Mouse (Mus musculus) mesoderm, embryonic 11.5 days (tissue): ENCODE data around the gene Mllt1.
A peak's percentile ranks its signal among the peaks of the same experiment; 100 is the strongest.

Experiments
- DNase-seq: peaks from one replicate; pipeline ENCODE4 v3.0.0-alpha.2; 2012; ENCODE audit warnings: low read depth, low spot score

Mllt1 gene

DNA sequence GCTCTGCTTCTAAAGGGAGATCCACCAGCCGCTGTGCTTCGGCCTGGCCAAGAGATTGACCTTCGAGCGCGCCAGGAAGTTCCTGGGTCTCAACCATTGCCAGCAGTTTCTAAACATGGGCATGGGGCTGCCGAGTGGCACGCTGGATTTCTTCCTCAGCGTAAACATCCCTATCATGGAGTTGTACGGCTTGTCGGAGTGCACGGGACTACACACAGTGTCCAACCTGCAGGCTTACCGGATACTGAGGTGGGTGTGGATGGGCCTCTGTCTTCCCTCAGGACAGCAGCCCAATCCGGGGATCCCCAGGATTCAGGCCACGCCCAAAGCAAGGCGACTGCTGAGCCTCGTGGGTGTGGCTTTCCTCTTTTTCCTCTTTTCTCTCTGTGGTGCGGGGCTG is 51.6 kb downstream of the Mllt1 start:
- DNase-seq, result no peak

DNA sequence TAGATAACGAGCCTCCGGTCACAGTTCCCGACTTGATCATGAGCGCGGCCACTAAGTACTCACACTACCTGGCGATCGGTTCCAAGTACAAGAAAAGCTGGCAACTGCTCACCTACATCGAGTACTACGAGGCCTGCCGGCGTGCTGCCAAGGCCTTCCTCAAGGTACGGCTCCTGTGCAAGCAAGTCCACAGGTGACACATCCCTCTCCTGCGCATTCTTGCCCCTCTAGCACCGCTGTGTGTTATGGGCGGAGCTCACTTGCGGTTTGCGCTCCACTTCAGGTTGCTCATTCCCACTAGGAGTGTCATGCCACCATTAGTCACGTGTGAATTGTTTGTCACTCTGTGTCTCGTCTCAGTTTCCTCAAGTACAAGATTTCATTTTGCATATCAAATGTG is 57.8 kb downstream of the Mllt1 start:
- DNase-seq, result no peak

DNA sequence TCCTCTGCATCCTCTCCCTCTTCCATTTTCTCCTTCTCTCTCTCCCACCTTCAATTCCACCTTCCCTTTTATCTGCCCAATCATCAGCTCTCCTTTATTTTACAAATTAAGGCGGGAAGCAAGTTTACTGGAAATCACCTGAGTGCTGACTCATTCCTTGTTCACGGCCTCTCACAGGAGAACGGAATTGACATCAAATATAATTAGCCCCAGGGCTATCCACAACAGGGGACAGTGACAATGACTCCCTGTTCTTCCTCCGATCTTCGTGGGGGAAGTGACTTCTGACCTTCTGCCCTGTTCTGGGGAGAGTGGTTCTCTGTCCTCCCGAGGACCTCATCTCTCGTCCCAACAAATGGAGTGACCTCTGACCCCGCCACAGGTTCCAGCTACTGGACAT is 58.2 kb downstream of the Mllt1 start:
- DNase-seq, result no peak

DNA sequence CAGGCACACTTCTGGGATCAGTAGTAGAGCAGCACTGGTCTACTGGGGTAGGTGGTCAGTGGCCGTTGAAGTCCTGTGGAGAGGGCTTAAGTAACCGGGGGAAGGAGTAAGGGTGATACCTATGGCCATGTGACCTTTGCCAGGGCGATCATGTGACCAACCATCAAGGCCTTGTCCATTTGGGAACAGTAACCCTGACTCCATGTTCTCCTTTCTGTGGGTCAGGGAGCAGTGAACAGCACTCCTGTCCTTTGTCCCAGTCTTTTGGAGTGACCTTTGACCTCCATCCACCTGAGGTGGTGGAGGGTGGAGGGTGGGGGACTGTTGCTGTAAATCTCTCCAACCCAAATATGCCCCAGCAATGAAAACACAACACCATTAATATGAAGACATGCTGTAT is 58.8 kb downstream of the Mllt1 start:
- DNase-seq, result no peak

DNA sequence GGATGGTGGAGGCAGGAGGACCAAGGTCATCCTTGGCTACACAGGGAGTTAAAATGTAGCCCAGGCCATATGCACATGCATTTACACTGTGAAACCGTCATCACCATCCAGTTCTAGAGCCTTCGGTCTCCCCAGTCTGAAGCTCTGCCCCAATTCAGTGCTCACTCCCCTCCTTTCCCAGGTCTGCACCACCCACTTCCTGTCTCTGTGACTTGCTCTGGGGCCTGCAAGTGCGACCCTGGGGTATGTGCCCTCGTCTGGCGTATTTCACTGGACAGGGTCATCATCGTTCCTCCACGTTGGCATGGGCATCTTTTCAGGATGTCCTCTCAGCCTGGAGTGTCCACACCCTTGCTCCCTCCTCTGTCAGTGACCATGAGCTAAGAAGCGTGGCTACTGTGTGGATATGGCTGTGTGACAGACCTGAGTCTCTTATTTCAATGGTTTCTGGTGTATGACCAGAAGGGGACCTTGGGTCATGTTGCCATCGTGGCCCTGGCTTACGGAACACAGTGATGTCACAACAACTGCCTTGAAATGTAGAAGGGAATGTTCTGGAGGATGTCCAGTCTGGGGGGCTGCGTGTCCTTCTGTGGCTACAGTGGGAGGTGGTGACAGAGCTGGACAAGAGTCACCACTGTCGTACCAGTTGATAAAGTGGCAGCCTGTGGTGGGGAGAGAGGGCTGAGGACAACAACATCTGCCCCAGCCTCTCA is 60.1 kb downstream of the Mllt1 start, which contains the start of gene 1700061G19Rik:
Gene 1700061G19Rik, plus strand, starts transcription at position 542 of the 716 bp plus-strand sequence.
- DNase-seq, result no peak

DNA sequence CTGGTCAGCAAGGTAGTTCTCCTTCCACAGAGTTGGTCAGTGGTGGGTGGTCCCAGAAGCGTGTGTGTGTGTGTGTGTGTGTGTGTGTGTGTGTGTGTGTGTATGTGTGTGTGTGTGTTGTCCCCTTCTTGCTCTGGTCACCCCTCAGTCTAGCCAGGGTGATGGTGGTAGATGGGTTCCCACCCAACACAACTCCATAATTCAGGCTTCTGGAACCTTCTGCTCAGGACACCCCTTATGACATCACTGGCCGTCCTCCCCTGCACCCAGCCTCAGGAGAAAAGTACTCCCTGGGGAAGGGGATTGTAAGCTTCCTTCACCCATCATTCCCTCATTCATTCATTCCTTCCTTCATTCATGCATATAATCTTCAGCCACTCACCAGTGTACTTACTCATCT is 61.0 kb downstream of the Mllt1 start, which contains the start of gene Acsbg2:
Gene Acsbg2, minus strand, starts transcription at position 211 of the 400 bp plus-strand sequence.
- DNase-seq, result no peak

DNA sequence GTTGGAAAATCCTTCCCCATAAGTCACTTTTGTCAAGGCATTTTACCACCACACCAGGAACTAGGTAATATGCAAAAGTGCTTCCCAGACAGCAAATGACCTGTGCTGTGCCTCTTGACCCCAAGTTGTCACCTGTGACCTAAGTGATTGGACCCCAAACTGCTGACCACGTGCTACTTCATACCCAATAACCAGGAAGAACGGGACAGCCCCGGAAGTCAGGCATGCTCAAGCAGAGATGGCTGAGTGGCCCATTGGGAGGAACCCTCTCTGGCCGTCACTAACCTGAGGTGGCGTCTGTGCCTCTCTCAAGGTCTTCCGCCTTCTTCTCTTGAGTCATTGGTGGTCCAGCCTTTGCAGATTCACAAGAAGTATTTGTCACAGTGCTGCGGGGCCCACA is 62.7 kb downstream of the Mllt1 start:
- DNase-seq, result no peak

DNA sequence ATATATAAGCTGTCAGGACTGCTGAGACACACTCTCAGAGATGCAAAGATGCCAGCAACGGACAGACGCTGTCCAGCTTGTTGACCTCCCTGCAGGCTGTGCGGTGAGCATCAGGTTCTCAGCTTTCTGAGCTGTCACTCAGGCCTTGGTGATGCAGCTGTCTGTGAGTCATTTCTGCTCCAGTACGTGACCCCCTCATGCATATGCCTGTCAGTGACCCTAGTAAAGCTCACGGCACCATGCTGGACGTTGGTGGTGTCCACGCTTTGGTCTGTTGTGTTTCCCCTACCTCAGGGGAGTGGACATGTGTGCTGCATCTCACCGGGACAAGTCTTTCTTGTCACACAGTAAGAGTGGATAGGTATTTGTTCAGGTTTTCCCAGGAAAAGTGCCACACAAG is 63.4 kb downstream of the Mllt1 start:
- DNase-seq, result no peak

DNA sequence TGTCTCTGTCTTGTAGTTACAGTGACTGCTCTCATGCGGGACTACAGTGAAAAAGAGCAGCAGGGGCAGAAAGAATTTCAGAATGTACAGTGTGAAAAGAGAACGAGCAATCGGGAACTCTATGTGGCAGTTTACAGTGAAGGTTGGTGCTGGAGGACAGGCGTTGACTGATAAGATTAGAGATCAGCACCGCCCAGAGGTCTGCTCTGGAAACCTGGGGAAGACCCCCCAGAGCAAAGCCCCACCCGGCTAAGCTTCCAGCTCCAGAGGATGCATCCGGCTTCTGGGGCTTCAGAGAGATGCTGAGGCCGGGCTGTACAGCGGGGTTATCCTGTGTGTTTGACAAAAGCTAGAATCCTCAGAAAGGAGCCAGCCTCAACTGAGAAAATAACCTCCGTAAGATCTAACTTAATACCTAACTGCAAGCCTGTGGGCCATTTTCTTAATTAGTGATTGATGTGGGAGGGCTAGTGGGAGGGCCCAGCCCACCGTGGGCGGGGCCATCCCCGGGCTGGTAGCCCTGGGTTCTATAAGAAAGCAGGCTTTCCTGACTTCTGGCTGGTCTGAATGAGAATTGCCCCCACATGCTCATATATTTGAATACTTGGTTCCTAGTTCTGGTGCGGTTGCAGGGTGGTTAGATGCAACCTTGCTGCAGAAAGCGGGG is 64.8 kb downstream of the Mllt1 start:
- no peak for DNase-seq

DNA sequence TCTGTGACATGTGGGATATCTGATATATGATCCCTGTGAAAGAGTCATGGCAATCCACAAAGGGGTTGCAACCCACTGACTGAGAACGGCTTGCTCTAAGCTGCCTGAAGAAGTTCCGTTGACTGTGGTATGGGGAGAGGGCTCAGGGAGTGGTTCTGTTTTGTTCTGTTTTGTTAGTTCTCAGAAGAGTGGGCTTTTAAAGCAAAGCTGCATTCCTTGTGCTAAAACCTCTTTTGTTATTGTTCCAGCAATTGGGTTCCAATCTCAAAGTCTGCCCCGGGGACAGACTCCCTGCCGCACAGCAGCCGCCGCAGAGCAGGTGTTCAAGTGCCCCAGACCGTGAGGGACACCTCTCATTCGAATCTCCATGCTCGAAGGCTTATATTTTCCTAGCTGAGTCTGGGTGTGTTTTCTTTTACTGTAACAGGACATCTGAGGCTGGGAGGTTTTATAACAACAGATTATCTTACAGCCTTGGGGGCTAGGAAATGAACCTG is 65.7 kb downstream of the Mllt1 start:
- no peak for DNase-seq

DNA sequence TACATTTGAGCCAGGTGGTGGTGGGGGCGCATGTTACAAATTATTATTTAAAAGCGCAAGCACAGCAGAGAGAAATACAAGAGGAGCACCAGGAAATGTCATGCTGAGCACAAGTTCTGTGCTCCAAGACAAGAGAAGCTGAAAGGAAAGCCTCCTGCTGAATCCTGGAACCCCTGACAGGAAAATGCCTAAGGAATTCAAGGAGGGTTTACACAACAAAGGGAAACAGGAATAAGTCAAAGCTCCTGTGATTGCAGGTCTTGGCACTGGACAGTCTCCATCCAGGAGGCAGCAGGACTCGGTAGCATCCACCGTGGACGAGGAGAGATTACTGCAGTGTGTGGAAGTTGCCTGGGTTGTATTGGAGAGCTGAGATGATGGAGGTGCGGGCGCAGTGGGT is 69.1 kb downstream of the Mllt1 start:
- DNase-seq, result no peak

DNA sequence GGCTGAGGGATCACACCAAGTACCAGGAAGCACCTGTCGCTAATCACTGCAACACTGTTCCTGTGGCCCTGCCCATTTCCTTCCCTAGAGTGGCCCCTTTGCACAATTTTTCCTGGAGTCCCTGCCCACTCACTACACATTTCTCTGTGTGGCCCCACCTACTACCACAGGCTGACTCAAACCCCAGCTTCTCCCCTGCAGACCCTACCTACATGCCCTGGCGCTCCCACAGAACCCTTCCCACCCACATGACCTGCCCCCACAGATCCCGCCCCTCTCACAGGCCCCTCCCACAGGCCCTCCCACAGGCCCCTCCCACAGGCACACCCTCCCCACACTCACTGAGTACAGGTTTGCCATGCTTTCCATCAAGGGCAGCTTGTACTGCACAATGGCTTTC is 74.0 kb downstream of the Mllt1 start:
- DNase-seq, result no peak

DNA sequence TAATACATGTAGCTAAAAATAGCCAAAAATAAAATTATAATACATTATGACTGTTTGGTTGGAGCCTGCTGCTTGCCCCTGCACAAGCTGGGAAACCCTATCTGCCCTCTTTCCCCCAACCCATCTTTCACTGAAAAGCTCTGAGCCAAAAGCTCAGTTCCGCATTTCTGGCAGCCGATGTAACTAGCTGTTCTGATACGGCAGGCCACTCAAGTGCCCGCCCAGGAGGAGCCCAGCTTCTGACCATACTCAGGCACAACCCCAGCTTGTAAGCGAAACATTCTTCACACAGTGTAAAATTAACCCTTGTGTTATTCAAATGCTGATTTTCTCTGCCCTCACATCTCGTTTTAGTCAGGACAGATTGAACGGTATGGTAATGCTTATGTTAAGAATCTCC is 76.3 kb downstream of the Mllt1 start:
- no peak for DNase-seq

DNA sequence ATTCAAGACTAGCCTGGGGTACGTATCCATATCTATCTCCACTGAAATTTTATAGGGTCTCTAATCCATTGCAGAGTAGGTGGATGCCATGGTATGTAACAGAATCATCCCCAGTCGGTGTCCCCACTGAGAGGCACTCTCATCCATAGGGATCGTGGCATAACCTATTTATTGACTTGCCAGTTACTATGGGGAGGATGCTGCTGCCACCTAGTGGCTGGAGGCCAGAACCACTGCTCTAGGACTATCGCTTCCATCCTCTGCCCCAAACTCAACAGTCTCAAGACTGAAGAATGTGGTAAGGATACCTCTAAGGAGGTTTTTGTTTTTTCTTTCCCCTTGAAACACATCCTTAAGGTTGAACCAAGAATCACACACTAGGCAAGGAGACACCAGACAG is 77.0 kb downstream of the Mllt1 start:
- DNase-seq, result peak; percentile 70

DNA sequence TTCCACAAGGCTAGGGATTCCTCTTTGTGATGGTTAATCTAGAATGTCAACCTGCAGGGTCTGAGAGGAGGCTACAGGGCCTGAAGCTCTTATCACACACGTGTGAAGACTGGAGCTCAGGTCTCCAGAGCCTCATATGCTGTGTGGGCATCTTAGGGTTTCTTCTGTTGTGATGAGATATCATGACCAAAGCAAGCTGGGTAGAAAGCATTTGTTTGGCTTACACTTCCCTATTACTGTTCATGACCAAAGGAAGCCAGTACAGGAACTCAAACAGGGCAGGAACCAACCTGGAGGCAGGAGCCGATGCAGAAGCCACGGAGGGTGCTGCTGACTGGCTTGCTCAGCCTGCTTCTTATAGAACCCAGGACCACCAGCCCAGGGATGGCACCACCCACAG is 79.8 kb downstream of the Mllt1 start:
- no peak for DNase-seq

DNA sequence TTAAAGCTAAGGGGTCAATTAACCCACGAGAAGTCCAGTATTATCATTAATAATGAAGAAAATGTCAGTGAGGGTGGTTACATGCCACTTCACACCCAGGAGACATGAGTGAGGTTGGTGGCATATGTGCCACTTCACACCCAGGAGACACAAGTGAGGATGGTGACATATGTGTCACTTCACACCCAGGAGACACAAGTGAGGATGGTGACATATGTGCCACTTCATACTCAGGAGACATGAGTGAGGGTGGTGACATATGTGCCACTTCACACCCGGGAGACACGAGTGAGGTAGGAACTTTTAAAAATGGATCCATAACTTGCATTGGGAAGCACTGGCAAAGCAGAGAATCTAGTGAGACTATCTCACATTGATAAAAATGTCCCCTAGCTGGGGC is 84.0 kb downstream of the Mllt1 start:
- DNase-seq, result no peak

DNA sequence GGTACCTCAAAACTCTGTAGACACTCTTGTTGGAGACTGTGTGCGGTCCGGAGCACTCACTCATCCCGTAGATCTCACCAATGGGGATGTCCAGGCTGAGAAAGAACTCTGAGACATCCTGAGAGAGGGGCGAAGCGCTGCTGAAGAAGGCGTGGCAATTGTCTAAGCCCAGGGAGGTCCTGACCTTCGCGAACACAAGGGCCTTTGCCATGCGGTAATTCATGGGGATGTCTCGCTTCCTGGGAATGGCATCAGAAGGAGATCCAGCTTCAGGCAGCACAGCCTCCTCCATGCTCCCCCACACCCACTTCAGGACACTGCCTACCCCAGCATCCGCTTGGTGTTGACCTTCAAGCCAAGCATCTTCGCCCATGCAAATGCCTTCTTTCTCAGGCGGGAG is 85.5 kb downstream of the Mllt1 start:
- no peak for DNase-seq

DNA sequence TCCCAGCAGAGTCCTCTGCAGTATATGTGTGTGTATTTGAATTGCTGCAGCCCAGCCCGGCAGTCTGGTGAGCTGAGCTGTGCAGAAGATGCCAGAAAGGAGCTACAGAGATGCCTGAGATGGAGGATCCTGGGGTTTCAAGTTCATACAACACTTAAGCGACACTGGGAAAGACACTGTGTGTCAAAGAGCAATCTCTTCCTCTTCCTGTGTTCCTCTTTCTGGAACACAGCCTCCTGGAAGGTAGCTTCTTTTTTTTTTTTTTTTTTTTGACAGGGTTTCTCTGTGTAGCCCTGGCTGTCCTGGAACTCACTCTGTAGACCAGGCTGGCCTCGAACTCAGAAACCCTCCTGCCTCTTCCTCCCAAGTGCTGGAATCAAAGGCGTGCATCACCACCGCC is 86.4 kb downstream of the Mllt1 start:
- DNase-seq, result no peak

DNA sequence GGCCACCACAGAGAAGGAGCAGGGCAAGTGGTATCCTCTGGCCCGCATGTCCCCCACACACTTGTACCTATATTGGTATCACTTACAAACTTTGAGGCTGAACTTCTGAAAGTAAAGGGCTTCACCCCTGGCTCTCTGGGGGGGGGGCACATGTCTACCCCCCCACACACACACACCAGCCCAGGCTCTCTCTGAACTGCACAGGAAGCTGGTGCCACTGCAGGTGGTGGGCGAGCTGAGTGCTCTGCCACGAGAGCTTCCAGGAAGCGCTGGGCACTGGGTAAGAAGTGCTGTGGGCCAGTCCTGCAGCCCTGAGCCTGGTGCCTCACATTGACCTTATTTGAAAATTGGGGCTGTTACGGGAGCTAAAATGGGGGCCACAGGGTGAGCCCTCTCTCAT is 91.5 kb downstream of the Mllt1 start:
- no peak for DNase-seq
